Mouse (Mus musculus) layer of hippocampus, adult 11-12 months (tissue): Measurements from ENCODE around the gene Hoxb1.

Experiments
- DNase-seq: peaks from one replicate; pipeline ENCODE4 v3.0.0; 2022; ENCODE audit warnings: low spot score

Hoxb1 gene

DNA sequence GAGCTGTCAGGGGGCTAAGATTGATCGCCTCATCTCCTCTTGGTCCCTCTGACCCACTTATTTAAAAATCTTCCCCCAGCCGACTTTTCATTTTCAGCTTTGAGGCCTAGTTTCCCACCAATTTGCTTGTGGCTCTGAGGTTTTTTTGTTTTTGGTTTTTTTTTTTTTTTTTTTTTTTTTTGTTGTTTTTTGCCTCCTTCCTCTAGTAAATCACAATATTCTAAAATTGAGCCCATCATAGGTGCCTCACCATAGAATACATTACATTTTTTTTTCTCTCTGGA is 15.3 kb upstream of the Hoxb1 start, which contains the start of gene Hoxb2:
TSS of gene Hoxb2 (plus strand) at position 185 of the 284 bp plus-strand sequence.
- DNase-seq: no peak

- DNase-seq: no peak
Measured at GRCm38 (mm10) chr11:96350791-96351190, 14.8 kb upstream of the Hoxb1 start.

GRCm38 (mm10) chr11:96351312-96351711 is 14.2 kb upstream of the Hoxb1 start:
- DNase-seq: no peak

DNA sequence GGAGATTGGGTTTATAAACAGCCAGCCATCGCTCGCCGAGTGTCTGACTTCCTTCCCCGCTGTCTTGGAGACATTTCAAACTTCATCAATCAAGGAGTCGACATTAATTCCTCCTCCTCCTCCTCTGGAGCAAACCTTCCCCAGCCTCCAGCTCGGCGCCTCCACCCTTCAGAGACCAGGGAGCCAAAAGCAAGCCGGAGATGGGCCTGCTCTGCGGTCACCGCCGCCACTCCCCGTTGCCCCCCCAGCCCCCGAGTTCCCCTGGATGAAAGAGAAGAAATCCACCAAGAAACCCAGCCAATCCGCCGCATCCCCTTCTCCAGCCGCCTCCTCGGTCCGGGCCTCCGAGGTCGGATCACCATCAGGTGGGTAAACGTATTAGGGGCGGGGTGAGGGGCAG is 13.7 kb upstream of the Hoxb1 start:
- no peak for DNase-seq

- no peak for DNase-seq
Measured at GRCm38 (mm10) chr11:96352691-96353521, 12.6 kb upstream of the Hoxb1 start.

DNA sequence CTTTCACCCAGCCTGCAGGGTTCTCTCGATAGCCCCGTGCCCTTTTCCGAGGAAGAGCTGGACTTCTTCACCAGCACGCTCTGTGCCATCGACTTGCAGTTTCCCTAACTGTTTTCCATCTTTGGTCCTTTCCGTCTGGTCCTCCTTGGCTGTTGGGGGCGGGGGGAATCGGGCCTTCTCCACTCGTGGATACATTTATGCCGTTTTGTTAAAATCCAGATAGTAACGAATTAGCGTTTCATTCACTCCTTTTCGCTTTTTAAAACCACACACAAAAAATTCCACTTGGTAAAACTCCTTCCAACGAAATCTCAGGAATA is 12.1 kb upstream of the Hoxb1 start:
- DNase-seq: no peak

DNA sequence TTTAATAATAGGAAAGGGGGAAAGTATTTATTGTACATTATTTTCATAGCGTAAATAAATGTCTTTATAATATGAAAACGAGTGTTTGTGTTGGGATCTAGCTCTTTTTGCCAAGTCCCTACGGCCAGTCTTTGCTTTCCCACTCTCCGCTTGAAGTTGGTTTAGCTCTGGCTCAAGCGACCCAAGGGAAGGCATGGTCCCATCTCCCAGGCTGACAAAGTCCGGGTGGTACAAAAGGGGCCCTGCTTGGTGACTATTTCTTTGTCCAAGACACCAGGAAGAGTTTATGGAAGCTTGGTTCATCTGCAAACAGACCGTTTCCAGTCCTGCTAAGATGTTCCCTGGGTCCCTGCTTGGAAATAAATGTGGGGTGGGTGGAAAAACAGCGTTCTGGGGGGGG is 11.6 kb upstream of the Hoxb1 start:
- DNase-seq: no peak

- no peak for DNase-seq
Measured at GRCm38 (mm10) chr11:96354376-96354775, 11.2 kb upstream of the Hoxb1 start.

DNA sequence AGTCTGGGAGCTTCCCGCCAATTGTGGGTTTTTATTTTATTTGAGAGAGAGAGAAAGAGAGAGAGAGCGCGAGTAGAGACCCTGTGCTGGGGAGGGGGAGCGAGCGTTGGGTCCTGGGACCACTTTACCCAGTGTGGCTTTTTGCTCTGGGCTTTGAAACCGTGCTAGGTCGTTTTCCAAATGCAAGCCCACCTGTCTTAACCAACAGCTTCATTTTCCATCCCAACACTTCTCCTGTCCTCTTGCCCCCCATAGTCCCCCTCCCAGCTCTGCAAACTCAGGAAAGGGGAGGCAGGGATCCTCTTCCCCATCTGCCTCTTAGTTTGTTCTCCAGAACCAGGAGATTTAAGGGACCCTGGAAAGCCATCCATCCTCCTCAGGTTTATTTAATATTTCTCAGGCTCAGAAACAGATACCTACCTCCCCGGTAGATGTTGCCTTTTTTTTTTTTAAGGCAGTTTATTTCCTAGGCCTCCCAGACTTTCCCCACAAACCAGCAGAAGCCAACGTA is 10.7 kb upstream of the Hoxb1 start:
- no peak for DNase-seq

GRCm38 (mm10) chr11:96363807-96364206 is 1.7 kb upstream of the Hoxb1 start:
- DNase-seq: no peak

DNA sequence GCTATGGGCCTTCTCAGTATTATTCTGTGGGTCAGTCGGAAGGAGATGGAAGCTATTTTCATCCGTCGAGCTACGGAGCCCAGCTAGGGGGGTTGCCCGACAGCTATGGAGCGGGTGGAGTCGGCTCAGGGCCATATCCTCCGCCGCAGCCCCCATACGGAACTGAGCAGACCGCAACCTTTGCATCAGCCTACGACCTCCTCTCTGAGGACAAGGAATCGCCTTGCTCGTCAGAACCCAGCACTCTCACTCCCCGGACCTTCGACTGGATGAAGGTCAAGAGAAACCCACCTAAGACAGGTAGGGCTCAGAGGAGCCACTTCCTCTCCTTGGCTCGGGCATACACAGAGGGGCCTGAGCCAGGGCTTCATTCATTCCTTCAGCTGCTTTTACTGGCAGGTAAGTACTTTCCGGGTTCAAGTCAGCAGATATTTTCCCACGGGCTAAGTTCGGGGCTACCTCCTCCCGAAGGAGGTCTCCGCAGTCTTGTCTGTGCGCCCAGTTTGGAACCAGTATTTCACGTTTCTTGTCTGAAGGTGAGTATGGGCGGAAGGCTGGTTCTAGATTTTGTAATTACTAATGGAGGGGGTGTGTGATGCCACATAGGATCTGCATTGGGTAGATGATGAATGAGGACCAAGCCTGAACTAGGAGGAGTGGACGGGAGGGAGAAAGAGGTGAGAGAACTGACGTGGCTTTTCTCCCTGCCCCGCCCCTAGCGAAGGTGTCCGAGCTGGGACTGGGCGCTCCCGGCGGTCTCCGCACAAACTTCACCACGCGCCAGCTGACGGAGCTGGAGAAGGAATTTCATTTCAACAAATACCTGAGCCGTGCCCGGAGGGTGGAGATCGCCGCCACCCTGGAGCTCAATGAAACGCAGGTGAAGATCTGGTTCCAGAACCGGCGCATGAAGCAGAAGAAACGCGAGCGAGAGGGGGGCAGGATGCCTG is 815 bp downstream of the Hoxb1 start:
- no peak for DNase-seq

- DNase-seq: no peak
Measured at GRCm38 (mm10) chr11:96367141-96367540, 1.6 kb downstream of the Hoxb1 start.

GRCm38 (mm10) chr11:96368686-96369085 is 3.1 kb downstream of the Hoxb1 start:
- no peak for DNase-seq

DNA sequence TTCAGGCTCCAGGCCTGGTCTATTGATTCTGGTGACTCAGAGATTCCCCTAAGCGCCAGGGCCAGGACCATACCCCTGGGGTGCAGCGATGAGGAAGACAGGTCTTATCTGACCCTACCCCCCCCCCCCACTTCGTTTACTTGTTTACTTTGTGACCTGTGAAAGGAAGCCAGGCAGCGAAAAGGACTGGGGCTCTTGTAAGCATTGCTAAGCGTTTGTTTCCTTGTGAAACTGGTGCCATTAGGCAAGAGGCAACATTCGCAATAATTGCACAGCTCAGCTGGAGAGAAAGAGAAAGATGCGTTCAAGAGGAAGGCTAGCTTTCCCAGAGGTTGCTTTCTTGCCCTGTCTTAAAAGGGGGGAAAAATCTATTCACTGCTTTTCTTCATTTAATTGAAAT is 3.6 kb downstream of the Hoxb1 start:
- DNase-seq: no peak

- no peak for DNase-seq
Measured at GRCm38 (mm10) chr11:96371726-96372125, 6.2 kb downstream of the Hoxb1 start.

DNA sequence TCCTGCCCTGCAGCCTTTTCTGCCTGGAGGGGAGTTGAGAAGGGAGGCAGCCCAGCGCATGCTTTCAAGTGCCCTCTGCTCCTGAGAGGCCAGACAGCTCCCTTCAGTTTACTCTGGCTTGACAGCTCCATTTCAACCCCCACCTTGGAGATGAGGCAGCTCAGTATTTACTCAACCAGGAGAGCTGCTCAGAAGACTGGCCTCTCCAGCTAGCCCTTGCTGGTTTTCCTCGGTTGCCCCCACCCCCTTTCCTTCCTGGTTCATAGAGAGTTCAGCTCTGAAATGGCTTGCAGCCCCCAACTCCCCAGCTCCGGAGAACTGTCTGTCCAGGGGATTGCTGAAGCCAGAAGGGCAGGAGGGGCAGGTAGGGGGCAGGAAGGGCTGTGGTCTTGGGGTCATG is 7.0 kb downstream of the Hoxb1 start:
- DNase-seq: no peak

DNA sequence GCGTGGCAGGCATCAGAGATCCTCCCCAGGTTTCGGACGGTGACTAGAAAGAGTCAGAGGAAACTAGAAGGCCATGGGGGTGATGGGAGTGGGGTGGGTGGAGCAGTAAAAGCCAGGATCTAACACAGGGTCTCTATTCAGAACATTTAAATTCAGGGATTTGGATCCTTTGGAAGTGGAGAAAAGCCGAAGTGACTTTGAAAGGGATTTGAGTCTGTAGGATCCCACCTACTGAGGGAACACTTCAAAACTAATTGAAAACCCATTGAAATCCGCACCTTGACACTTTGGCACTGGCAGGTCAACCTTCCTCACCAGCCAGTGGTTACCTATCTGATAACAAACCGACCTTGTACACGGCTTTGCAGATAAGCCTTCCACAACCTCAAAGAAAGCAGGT is 9.3 kb downstream of the Hoxb1 start:
- no peak for DNase-seq

- DNase-seq: no peak
Measured at GRCm38 (mm10) chr11:96383381-96383780, 17.8 kb downstream of the Hoxb1 start.

DNA sequence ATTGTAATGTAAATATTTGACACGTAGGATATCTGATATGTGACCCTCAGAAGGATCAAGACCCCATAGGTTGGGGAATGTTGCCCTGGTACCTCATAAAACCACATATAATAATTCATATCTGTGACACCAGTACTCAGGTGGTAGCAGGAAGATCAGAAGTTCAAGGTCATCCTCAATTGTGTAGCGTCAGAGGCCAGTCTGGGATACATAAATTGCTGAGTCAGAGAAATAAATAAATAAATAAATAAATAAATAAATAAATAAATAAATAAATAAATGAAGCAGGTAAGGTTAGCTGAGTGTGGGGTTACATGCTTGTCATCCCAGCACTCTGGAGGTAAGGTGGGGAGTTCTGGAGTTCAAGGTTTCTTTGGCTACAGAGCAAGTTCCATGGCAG is 22.1 kb downstream of the Hoxb1 start:
- DNase-seq: no peak

GRCm38 (mm10) chr11:96396772-96397626 is 31.4 kb downstream of the Hoxb1 start:
- DNase-seq: no peak

DNA sequence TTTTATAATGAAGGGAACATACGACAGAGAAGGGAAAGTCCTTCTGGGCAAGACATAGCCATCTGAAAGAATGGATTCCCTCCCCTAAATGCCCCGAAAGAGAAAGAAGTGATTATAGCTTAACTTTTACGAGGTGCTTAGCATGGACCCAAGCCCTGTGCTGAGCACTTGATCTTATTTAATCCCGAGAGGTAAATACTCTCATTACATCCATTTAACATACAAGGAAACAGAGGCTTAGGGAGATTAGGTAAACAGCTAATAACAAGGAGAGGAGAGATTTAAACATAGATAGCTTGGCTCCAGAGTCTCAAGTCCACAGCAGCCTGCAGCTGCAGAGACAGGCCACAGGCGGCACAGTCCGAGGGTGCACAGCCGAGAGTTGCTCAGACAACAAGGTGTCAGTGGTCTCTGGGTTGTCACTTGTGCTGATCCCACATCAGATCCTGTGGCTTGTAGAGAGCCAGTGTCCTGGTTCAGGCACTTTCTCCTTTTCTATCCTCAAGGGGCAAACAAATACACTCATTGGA is 32.3 kb downstream of the Hoxb1 start:
- DNase-seq: no peak

GRCm38 (mm10) chr11:96399923-96400322 is 34.4 kb downstream of the Hoxb1 start:
- DNase-seq: no peak
